Mouse (Mus musculus) forebrain, embryonic 12.5 days (tissue): ENCODE results near the gene Hpca. TPM values are rescaled to one million over a fixed set of nuclear protein-coding genes. Genes with fewer than 3 reads are reported as not detected.

Experiments
- ATAC-seq: fragments of 200-750 bp; cut with Nextera tagmentation; 2 replicates; pipeline ENCODE4 v1.8.0; 2017; ENCODE audit warnings: moderate TSS enrichment; ENCODE audit not compliant: low FRiP score
- H3K27ac ChIP-seq: fragments of 300-500 bp; sonication (generic); 2 replicates; pipeline ENCODE4 v1.5.1; 2016; ENCODE audit warnings: mild to moderate bottlenecking
- H3K27me3 ChIP-seq: fragments of 300-500 bp; sonication (generic); 2 replicates; pipeline ENCODE4 v1.6.1; 2016; ENCODE audit warnings: mild to moderate bottlenecking
- H3K36me3 ChIP-seq: fragments of 300-500 bp; sonication (generic); replicated peaks from 2 replicates; pipeline ENCODE4 v1.6.1; 2016; ENCODE audit warnings: mild to moderate bottlenecking
- H3K4me1 ChIP-seq: fragments of 300-500 bp; sonication (generic); 2 replicates; pipeline ENCODE4 v1.6.1; 2016
- H3K4me2 ChIP-seq: fragments of 300-500 bp; sonication (generic); 2 replicates; pipeline ENCODE4 v1.6.1; 2016; ENCODE audit warnings: mild to moderate bottlenecking, moderate library complexity
- H3K4me3 ChIP-seq: fragments of 300-500 bp; sonication (generic); replicated peaks from 2 replicates; pipeline ENCODE4 v1.5.1; 2016; ENCODE audit warnings: mild to moderate bottlenecking
- H3K9ac ChIP-seq: fragments of 300-500 bp; sonication (generic); 2 replicates; pipeline ENCODE4 v1.6.1; 2016; ENCODE audit warnings: mild to moderate bottlenecking
- H3K9me3 ChIP-seq: fragments of 300-500 bp; sonication (generic); 2 replicates; pipeline ENCODE4 v1.6.1; 2016
- WGBS: fragments of 180-500 bp; shearing (Covaris S2); methylation state at CpG from one replicate; pipeline ENCODE4 v1.1.7; 2016; 5-methylcytosine and 5-hydroxymethylcytosine counted together
- polyA plus RNA-seq: library from polyadenylated mRNA; unstranded; fragments of >200 nt; fragmentation: Nextera tagmentation; extraction: Ambion mirVana; gene quantifications from 2 replicates; pipeline ENCODE4 v1.2.1, GENCODE M21; 2016

Hpca gene
- polyA plus RNA-seq, 1 experiment from 2014 or later: 6.0 TPM

GRCm38 (mm10) chr4:129087850-129088249 is 34.0 kb downstream of the Hpca start:
- WGBS: 49% methylated on average over 5 of the region's 5 CpGs

GRCm38 (mm10) chr4:129086078-129086477 is 35.8 kb downstream of the Hpca start:
- no peak overlapping the region for H3K9ac ChIP-seq
- WGBS: 26% methylated on average over 8 of the region's 8 CpGs
- 0 out of 2 replicates have a peak, but pooled peaks cover 3% of the 10 kb centered on the region for H3K27me3 ChIP-seq
- H3K4me2 ChIP-seq: no peak overlapping the region
- H3K4me3 ChIP-seq: no peak overlapping the region
- H3K36me3 ChIP-seq: peaks cover 26% of the 10 kb centered on the region
- peak; percentile 33; the same call in 1 of the 2 replicates for ATAC-seq
- no peak overlapping the region for H3K27ac ChIP-seq
- no peaks in the 10 kb centered on the region for H3K9me3 ChIP-seq
- no peaks in the 10 kb centered on the region for H3K4me1 ChIP-seq

More at GRCm38 (mm10) chr4:129087850-129088249, 34.0 kb downstream of the Hpca start:
- ATAC-seq: no peak
- Histone ChIP-seq H3K4me2 (no peak overlapping the region), H3K9ac (no peak overlapping the region), H3K27me3 (no peaks in the 10 kb centered on the region), H3K9me3 (no peaks in the 10 kb centered on the region), H3K36me3 (peaks cover 20% of the 10 kb centered on the region), H3K4me3 (no peak overlapping the region), H3K27ac (no peak overlapping the region), H3K4me1 (no peaks in the 10 kb centered on the region)

GRCm38 (mm10) chr4:129084896-129085295 is 36.9 kb downstream of the Hpca start:
- Histone ChIP-seq H3K9me3 (no peaks in the 10 kb centered on the region), H3K27me3 (0 out of 2 replicates have a peak, but pooled peaks cover 3% of the 10 kb centered on the region), H3K36me3 (peaks cover 37% of the 10 kb centered on the region), H3K9ac (no peak overlapping the region), H3K4me3 (no peak overlapping the region), H3K4me2 (no peak overlapping the region), H3K27ac (no peak overlapping the region), H3K4me1 (no peaks in the 10 kb centered on the region)
- WGBS: 89% methylated on average over 9 of the region's 9 CpGs
- ATAC-seq: no peak

- Histone ChIP-seq H3K27me3 (0 out of 2 replicates have a peak, but pooled peaks cover 3% of the 10 kb centered on the region), H3K27ac (no peak overlapping the region), H3K9me3 (no peaks in the 10 kb centered on the region), H3K4me1 (no peaks in the 10 kb centered on the region), H3K4me3 (no peak overlapping the region), H3K4me2 (no peak overlapping the region), H3K36me3 (peaks cover 60% of the 10 kb centered on the region), H3K9ac (no peak overlapping the region)
- 49% methylated on average over 10 of the region's 10 CpGs for WGBS
- 0 out of 2 replicates have a peak, but pooled peaks have one; percentile 44 for ATAC-seq
Measured at GRCm38 (mm10) chr4:129082379-129083115, 39.3 kb downstream of the Hpca start.

GRCm38 (mm10) chr4:129081939-129082338 is 39.9 kb downstream of the Hpca start:
- Histone ChIP-seq H3K9ac (no peak overlapping the region), H3K27me3 (0 out of 2 replicates have a peak, but pooled peaks cover 3% of the 10 kb centered on the region), H3K4me1 (no peaks in the 10 kb centered on the region), H3K9me3 (no peaks in the 10 kb centered on the region), H3K4me2 (no peak overlapping the region), H3K36me3 (peaks cover 65% of the 10 kb centered on the region), H3K27ac (no peak overlapping the region), H3K4me3 (no peak overlapping the region)
- ATAC-seq: no peak
- WGBS: 86% methylated on average over 3 of the region's 3 CpGs

GRCm38 (mm10) chr4:129081512-129081911 is 40.3 kb downstream of the Hpca start:
- 0 out of 2 replicates have a peak, but pooled peaks cover 3% of the 10 kb centered on the region for H3K27me3 ChIP-seq
- WGBS: 74% methylated on average over 6 of the region's 6 CpGs
- no peak overlapping the region for H3K9ac ChIP-seq
- ATAC-seq: no peak
- peaks cover 69% of the 10 kb centered on the region for H3K36me3 ChIP-seq
- no peaks in the 10 kb centered on the region for H3K9me3 ChIP-seq
- no peak overlapping the region for H3K4me3 ChIP-seq
- H3K4me2 ChIP-seq: no peak overlapping the region
- H3K4me1 ChIP-seq: no peaks in the 10 kb centered on the region
- no peak overlapping the region for H3K27ac ChIP-seq

- H3K9ac ChIP-seq: no peak overlapping the region
- 0 out of 2 replicates have a peak, but pooled peaks cover 3% of the 10 kb centered on the region for H3K27me3 ChIP-seq
- H3K4me2 ChIP-seq: no peak overlapping the region
- no peaks in the 10 kb centered on the region for H3K4me1 ChIP-seq
- H3K4me3 ChIP-seq: no peak overlapping the region
- H3K27ac ChIP-seq: no peak overlapping the region
- 90% methylated on average over 7 of the region's 7 CpGs for WGBS
- no peak for ATAC-seq
- peaks cover 73% of the 10 kb centered on the region for H3K36me3 ChIP-seq
- no peaks in the 10 kb centered on the region for H3K9me3 ChIP-seq
Measured at GRCm38 (mm10) chr4:129081041-129081440, 40.8 kb downstream of the Hpca start.

- ATAC-seq: no peak
- no peaks in the 10 kb centered on the region for H3K9me3 ChIP-seq
- 0 out of 2 replicates have a peak, but pooled peaks cover 3% of the 10 kb centered on the region for H3K27me3 ChIP-seq
- 92% methylated on average over 9 of the region's 9 CpGs for WGBS
- peaks cover 81% of the 10 kb centered on the region for H3K36me3 ChIP-seq
- no peak overlapping the region for H3K27ac ChIP-seq
- no peak overlapping the region for H3K9ac ChIP-seq
- no peak overlapping the region for H3K4me2 ChIP-seq
- H3K4me1 ChIP-seq: no peaks in the 10 kb centered on the region
- no peak overlapping the region for H3K4me3 ChIP-seq
Measured at GRCm38 (mm10) chr4:129079126-129079525, 42.7 kb downstream of the Hpca start.

- no peaks in the 10 kb centered on the region for H3K4me1 ChIP-seq
- H3K4me2 ChIP-seq: no peak overlapping the region
- no peak overlapping the region for H3K9ac ChIP-seq
- no peaks in the 10 kb centered on the region for H3K27me3 ChIP-seq
- no peak for ATAC-seq
- no peak overlapping the region for H3K27ac ChIP-seq
- 94% methylated on average over 4 of the region's 4 CpGs for WGBS
- no peak overlapping the region for H3K4me3 ChIP-seq
- H3K9me3 ChIP-seq: no peaks in the 10 kb centered on the region
- peaks cover 7% of the 10 kb centered on the region; the same call in 1 of the 2 replicates for H3K36me3 ChIP-seq
Measured at GRCm38 (mm10) chr4:129068848-129069247, 53.0 kb downstream of the Hpca start.

- H3K36me3 ChIP-seq: no peaks in the 10 kb centered on the region
- 85% methylated on average over 5 of the region's 5 CpGs for WGBS
- no peaks in the 10 kb centered on the region for H3K4me1 ChIP-seq
- no peaks in the 10 kb centered on the region for H3K9me3 ChIP-seq
- no peak overlapping the region for H3K4me2 ChIP-seq
- H3K27ac ChIP-seq: no peak overlapping the region
- ATAC-seq: no peak
- H3K27me3 ChIP-seq: no peaks in the 10 kb centered on the region
- H3K9ac ChIP-seq: no peak overlapping the region
- H3K4me3 ChIP-seq: no peak overlapping the region
Measured at GRCm38 (mm10) chr4:129067638-129068415, 54.0 kb downstream of the Hpca start.

- no peak for ATAC-seq
- Histone ChIP-seq H3K4me3 (no peak overlapping the region), H3K27ac (no peak overlapping the region)
Measured at GRCm38 (mm10) chr4:129065688-129066236, 56.1 kb downstream of the Hpca start.

More at GRCm38 (mm10) chr4:129065688-129066236, 56.1 kb downstream of the Hpca start:
- Histone ChIP-seq H3K4me2 (no peak overlapping the region), H3K36me3 (no peaks in the 10 kb centered on the region), H3K9ac (no peak overlapping the region), H3K27me3 (no peaks in the 10 kb centered on the region), H3K9me3 (no peaks in the 10 kb centered on the region), H3K4me1 (0 out of 2 replicates have a peak, but pooled peaks cover 1% of the 10 kb centered on the region)
